Mouse (Mus musculus) monocyte, adult 5-6 weeks (primary cell): ENCODE measurements around the gene Adamts12. TPM values are rescaled to one million over a fixed set of nuclear protein-coding genes. Genes with fewer than 3 reads are reported as not detected.

Experiments
- ATAC-seq: fragments of 153-309, 156-312 bp; replicated peaks from 2 replicates; pipeline ENCODE4 v1.8.0; 2017; ENCODE audit warnings: mild to moderate bottlenecking; ENCODE audit not compliant: low TSS enrichment, insufficient number of reproducible peaks, severe bottlenecking, poor library complexity, low FRiP score
- total RNA-seq: library from RNA; stranded (forward); fragments of 200-1000, 200-491, 200-594 nt; gene quantifications from 3 replicates; pipeline ENCODE4 v1.2.3, GENCODE M21; 2017

Gene Adamts12
- total RNA-seq, 1 experiment from 2014 or later: not detected

DNA sequence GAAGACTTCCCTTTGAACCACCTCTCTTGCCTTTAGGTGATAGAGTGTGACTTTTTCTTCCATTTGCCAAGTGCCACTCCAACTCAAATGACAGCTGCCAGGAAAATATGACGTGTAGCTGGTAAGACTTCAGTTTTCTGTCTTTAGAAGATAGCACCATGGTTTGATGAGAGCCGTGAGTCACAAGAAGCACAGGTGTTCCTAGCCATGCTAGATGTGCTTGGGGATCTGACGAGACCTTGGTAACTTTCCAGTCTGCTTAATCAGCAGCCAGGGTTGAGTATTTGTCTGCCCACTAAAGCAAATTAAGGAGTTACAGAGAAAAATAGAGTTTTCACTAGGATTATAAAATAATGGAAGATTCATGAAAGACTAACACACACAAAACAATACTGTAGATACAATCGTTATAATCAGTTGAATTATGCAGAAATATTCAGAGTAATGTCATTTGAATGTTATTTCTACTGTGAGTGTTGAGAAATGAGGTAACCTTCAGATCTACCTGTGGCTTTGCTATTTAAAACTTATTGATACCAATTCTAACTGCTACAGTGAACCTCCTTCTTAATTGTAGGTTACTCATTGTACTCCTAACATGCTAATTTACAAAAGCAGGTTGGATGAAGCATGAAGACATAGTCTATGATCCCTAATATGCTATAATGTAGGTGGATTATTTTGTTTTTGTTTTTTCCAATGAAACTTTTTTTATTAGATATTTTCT is 169.5 kb downstream of the Adamts12 start:
- ATAC-seq: no peak

DNA sequence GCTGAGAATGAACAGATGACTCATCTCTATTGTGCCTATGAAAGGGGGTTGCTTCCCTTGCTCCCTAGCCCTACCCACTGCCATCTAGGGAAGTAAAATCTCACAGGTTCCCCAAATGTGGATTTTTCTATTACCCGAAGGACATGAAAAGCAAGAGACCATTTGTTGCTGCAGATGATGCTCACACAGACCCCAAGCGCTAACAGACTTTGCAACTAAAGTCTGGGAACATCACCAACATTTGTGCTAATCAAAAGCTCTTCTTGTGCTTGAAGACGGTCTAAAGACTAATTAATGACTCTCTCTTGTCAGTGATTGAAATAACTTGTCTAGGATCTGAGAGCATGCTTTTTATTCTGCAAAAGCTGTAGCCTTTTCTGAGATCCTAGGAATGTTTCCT is 175.8 kb downstream of the Adamts12 start:
- ATAC-seq: no peak

DNA sequence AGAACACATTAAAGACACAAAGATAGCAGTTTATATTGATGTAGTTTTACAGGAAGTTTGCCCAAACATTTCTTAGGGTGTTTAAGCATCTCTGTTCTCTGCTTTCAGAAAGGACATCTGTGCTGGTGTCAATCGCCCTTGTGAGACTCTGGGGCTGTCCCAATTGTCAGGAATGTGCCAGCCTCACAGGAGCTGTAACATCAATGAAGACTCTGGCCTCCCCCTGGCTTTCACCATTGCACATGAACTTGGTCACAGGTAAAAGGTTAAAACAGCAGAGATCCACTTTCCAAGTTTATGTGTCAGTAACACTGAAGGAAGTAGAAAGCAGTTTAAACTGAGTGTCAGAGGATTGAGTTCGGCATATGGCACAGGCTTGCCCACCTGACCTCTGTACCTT is 176.7 kb downstream of the Adamts12 start:
- ATAC-seq: no peak

DNA sequence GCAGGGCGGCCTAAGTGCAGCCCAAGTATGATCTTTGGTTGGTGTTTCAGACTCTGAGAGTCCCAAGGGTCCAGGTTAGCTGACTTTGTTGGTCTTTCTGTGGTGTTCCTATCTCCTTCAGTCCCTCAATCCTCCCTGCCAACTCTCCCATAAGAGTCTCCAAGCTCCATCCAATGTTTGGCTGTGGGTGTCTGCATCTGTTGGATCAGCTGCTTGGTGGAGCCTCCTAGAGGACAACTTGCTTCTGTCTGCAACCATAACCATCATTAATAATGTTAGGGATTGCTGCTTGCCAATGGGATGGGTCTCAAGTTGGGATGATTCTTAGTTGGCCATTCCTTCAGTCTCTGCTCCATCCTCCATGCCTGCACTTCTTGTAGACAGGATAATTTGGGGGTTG is 181.8 kb downstream of the Adamts12 start:
- ATAC-seq: no peak

DNA sequence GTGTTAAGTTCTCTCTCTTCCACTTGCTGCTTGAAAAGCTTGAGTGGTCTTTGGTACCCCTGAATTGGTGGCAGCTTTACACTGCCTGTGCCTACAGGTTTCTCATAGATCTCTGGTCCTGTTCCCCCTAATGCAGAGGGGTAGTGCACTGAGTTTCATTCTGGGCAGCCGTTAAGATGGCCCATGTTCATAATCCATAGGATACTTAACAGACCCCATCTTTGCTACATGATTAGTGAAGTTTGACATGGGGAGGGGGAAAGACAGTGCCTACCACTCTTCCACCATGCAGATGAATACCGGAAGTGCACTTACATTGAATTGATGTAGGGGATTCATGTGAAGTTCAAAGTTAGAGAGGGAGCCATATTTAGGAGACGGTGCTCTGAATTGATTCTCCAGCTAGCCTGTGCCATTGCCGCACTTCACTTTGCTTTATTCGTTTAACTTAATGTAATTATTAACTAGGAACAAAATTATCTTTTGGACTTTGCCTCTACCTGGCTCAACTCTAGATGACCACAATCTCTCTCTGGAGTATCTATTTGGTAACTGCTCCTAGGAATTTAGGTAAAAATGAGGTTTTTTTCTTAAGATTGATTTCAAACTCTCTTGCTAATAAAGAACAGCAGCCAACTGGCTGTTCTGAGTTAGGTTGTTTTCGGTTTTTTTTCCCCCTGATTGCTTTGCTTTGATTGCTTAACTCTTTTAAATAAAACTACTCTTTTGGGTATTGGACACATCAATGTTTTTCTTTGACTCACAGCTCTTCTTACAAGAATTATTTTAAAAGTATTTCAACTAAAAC is 214.9 kb downstream of the Adamts12 start:
- no peak for ATAC-seq

DNA sequence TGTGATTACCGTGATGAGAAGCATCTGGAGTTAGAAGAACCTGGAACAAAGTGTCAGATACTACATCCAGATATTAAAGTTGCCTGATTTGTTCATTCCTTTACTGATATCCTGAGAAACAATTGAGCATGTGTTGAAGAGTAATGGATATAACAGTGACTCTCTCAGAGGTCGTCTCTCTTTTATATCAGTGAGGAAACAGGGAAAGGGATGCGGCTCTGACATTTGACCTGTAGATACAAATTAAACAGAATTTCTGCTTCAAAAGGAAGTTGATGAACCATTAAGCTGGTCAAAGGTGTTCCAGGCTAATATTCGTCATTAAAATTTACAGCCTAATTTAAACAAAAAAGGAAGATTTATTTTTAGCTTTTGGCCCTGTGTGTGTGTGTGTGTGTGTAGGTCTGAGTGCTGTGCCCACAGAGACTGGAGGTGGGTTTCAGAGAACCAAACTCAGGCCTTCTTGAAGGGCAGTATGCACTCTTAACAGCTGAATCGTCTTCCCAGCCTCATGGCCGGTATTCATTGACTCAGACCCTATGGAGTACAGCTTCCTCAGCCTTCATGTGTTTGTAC is 216.2 kb downstream of the Adamts12 start:
- no peak for ATAC-seq

DNA sequence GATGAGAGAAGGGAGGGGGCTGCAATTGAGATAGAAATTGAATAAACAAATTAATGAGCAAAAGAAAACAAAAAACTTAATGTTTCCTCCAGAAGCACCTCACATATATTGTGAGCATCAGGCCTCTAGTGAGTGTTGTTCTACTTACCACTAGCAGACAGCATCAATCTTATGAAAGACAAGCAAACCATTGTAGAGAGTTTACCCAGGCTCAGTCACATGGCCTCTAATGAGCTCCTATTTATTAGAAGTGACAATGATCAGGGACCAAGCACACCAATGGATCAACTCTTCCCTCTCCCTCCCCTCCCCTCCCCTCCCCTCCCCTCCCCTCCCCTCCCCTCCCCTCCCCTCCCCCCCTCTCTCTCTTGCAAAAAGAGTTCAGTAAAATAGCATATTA is 218.6 kb downstream of the Adamts12 start:
- ATAC-seq: no peak

DNA sequence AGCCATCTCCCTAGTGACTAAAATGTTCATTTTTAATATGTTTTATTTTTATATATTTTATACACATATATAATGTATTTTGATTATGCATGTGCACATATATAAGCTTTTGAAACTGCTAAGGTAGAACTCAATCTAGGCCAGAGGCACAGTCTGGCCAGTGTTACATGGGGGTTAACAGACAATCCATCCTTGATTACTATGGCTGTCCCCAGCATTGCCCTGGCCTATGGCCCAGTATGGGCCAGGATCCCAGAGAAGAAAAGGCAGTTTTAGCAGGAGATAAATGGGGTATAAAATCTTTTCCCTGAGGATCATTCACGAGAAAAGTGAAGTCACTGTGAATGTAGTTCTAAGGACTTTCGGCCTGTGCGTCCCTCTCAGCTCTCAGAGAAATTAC is 223.2 kb downstream of the Adamts12 start:
- ATAC-seq: no peak

DNA sequence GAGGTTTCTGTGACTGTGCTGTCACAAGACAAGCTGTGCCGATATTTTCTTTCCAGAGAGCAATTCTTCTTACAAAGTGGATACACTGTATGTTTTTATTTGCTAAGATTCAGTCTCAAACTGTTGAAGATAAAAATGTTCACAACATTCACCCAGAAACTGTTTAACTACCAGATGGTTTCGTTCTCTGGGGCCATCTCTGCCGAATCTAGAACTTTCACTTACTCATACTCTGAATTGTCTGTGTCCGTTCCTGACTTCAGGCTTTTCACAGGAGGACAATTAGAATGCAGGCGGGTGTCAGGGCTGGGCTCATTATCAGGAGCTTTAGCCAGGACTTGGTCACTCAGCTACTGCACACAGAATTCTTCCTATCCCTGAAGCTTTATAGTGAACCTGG is 227.7 kb downstream of the Adamts12 start:
- ATAC-seq: no peak

DNA sequence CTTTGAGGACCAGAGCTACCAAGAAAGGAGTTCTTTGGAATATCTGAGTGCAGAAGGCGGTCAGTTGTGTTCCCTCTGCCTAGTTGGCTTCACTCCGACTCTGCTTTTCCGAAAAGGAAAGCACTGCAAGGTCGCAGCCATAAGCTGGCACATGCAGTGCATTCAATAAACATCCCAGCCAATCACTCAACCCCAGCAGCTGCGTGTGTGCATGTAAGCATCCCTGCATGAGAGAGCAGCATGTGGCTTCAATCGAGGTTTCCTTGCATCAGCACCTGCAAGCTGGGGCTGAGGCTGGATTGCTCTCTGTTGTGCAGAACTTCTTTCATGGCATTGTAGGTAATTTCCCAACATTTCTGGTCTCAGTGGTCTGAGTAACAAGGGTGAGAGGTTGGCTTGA is 230.4 kb downstream of the Adamts12 start:
- no peak for ATAC-seq

DNA sequence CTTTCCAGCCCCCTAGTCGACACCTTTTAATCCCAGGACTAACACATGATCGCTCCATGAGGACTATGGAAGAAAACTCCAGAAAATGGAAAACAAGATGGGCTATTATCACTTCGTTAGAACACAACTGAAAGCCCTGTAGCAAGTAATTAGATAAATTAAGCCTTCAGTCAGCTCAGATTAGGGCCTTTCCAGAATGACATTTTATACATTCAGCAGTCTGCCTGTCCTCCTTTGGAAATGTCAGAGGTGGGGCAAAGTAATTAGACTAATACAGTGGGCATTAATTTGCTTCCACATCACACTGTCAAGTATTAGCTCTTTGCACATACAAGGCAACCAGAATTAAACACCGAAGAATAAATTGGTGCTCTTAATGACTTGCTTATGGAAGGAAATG is 233.4 kb downstream of the Adamts12 start:
- ATAC-seq: no peak

DNA sequence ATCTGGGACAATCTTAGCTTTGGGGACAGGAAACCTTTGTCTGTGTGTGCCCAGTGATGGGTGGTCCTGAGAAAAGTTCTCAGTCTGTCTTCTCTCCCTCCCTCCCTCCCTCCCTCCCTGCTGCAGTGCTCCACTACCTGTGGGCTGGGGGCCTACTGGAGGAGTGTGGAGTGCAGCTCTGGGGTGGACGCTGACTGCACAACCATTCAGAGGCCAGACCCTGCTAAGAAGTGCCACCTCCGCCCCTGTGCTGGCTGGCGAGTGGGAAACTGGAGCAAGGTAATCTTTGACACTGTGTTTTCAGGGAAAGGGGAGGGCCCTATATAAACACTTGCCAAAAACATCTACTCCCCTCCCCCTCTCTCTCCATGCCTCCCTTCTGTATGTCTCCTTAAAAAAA is 252.5 kb downstream of the Adamts12 start:
- ATAC-seq: no peak

DNA sequence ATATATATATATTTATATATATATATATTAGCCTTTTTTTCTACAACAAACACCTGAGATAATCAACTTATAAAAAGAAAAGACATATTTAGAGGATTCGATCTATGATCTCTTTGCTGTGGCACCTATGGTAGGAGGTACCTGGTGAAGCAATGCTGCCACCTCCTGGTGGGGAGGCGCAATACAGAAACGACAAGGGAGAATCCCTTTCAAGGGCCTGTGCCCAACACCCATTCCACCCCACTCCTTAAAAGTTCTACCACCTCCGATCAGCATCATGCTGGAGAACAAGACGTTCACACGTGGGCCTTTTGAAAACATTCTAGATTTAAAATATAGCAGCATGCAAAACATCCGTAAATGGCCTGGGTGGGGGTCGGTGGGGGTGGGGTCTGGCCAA is 255.9 kb downstream of the Adamts12 start:
- ATAC-seq: no peak

DNA sequence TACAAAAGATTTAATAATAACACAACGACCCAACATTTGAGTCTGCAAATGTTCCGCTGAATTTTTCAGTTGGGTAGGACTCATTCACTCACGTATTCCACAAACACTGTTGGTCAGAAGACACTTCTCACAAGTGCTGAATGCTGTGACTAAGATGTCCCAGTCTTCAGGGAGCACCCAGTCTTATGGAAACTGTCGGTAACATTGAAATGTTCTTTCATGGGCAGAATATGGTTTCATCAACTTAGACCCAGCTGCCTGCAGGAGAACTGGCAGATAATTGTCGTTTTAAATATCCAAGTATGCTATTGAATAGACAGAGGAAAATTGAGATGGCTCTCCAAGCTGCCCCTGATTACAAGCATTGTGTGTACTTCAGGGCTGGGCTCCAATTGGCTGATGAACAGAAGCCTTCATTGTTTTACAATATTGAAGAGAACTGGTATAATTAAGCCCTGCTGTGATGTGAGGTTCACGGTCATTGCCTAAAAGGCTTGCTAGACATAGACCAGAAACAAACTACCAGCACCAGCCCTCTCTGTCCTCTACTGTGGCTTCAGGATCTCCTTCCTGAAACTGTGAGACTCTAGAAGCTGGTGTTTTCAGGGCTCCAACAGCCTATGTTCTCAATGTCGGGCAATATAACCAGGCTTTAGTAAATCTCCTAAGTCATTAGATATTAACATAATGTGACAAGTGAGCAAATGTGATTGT is 275.0 kb downstream of the Adamts12 start:
- no peak for ATAC-seq

DNA sequence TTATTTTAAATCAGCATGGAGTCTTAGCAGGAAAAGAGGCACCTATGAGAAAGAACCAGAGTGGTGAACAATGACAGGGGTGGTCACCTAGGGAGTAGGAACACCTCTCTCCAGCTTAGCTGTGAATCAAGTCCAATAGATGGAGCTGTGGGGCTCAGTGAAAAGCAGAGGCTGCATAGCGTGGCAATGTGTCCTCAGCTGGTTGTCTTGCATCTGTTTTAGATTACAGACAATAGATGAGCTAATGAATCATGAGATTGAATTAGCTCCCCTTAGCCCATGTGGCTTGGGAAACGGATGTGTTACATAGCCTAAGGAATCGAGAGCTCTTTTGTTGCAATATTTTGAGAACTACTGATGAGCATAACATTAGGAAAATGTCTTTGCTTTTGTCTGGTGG is 291.3 kb downstream of the Adamts12 start:
- no peak for ATAC-seq

DNA sequence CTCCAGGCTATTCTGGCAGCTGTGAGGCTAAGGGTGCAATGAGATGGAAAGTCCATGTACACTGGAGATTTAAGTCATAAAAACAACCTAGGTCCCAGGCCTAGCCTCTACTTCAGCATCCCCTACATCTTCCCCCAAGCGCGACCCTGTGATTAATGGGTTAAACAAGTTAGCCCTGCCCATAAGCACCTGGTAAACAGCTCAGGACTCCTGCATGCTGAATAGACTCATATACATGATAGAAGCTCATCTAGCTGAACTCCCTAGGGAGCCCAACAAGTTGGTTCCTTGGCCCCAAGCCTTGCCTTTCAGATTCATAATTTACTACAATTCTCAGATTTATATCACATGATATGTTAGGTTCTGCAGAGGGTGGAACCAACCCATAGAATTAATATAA is 292.9 kb downstream of the Adamts12 start:
- ATAC-seq: no peak

DNA sequence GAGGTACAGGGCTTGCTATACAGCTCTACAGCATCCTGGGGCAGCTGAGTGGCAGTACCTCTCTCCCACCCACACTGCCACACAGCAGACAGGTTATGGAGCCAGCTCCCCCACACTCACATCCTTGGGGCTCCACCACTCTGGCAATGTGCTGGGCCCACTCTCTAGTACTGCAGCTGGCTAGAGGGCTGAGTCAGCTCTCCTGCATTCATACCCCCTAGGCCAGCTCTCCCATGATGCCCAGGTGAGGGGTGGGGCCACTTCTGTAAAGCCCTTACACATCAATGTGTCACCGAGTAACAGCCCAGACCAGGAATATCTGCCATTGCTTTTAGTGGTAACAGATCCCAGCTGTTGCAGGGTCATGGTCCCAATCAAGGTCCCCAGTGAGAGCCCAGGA is 296.3 kb downstream of the Adamts12 start:
- 0 out of 2 replicates have a peak, but pooled peaks have one; percentile 22 for ATAC-seq

DNA sequence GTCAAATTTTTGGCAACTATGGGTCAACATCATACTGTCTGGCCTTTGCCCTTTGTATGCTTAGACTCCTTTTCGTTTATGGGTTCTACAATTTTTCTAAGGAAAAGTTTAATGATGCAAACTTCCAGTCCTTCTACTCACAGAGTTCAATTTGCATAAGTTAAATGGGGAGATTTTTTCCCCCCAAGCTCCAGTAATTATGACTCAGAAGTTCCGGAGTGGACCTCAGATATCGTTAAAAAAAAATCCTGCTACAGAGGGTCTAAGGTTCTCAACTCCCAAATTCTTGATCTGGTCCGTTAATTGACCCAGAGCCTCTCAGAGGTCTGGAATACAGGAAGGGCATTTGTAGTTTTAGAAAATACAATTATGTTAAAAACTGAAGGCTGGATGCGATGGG is 297.2 kb downstream of the Adamts12 start:
- ATAC-seq: no peak

DNA sequence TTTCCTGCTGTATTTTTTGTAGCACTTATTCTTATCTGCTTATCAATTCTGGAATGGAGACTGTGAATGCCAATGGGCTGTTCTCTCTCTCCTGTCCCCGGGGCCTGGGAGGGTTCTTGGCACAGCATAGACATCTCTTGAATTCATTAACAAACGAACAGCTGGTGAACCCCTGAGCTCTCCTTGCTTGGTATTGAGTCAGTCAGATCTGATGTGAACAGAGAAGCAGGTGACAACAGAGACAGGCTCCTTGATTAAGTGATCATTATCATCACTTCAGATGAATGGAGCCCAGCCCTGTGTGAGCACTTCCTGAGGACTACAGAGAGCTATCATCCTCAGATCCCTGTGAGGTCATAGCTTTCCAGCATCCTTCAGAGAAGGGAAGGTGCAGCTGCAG is 299.5 kb downstream of the Adamts12 start:
- no peak for ATAC-seq
